Comparison of ENCODE assay signal across 18 mouse cellular contexts in genomic region chr16:52472635-52473034, GRCm38 (mm10).
"Had no signal": no experiment of that assay in that cellular context is flagged by ENCODE, and none has a peak within 500 bp of the region (broad histone marks: within the 10 kb centered on the region; RNA-seq: fewer than 3 reads in every experiment).

No protein-coding gene starts in this region.

- H3K4me1 ChIP-seq: liver, embryonic 12.5 days; lung, embryonic 15.5 days; midbrain, embryonic 10.5 days; midbrain, embryonic 12.5 days; neural tube, embryonic 13.5 days; neural tube, embryonic 15.5 days had no signal

- H3K4me2 ChIP-seq: liver, embryonic 12.5 days; lung, embryonic 15.5 days; midbrain, embryonic 12.5 days; neural tube, embryonic 13.5 days; neural tube, embryonic 15.5 days had no signal

- H3K27me3 ChIP-seq: liver, embryonic 12.5 days; lung, embryonic 15.5 days; midbrain, embryonic 12.5 days; neural tube, embryonic 13.5 days; neural tube, embryonic 15.5 days had no signal

- H3K4me3 ChIP-seq: liver, embryonic 12.5 days; lung, embryonic 15.5 days; midbrain, embryonic 10.5 days; midbrain, embryonic 12.5 days; myocyte; neural tube, embryonic 13.5 days; neural tube, embryonic 15.5 days had no signal

- ATAC-seq: liver, embryonic 12.5 days; midbrain, embryonic 16.5 days had no signal

- H3K27ac ChIP-seq: liver, embryonic 12.5 days; liver, embryonic 14.5 days; lung, embryonic 15.5 days; midbrain, embryonic 10.5 days; midbrain, embryonic 12.5 days; neural tube, embryonic 13.5 days; neural tube, embryonic 15.5 days had no signal

- H3K36me3 ChIP-seq: liver, embryonic 12.5 days; lung, embryonic 15.5 days; midbrain, embryonic 10.5 days; midbrain, embryonic 12.5 days; neural tube, embryonic 13.5 days; neural tube, embryonic 15.5 days had no signal

- H3K9ac ChIP-seq: liver, embryonic 12.5 days; liver, embryonic 14.5 days; lung, embryonic 15.5 days; midbrain, embryonic 12.5 days; neural tube, embryonic 13.5 days; neural tube, embryonic 15.5 days had no signal

- DNase-seq: midbrain, embryonic 14.5 days; retina, postnatal 1 day; right cerebral cortex, adult 18-20 months; right cerebral cortex, postnatal 25 days; right cerebral cortex, postnatal 4 days; spleen, adult 18-20 months; thymus, adult 18-20 months; thymus, postnatal 14 days; thymus, postnatal 36 days had no signal

- H3K9me3 ChIP-seq: liver, embryonic 12.5 days; lung, embryonic 15.5 days; midbrain, embryonic 10.5 days; midbrain, embryonic 12.5 days; neural tube, embryonic 13.5 days; neural tube, embryonic 15.5 days had no signal
